ENCODE assay signal across 9 mouse cellular contexts in genomic region chr9:94456085-94456531, GRCm38 (mm10).
A peak's percentile ranks its signal among the peaks of the same experiment; 100 is the strongest.
DNase-seq lines count a peak whose midpoint lies in the region; ATAC-seq and TF ChIP-seq lines count a peak whose summit lies in the region.
"Had no signal": no experiment of that assay in that cellular context is flagged by ENCODE, and none has a peak within 500 bp of the region (broad histone marks: within the 10 kb centered on the region; RNA-seq: fewer than 3 reads in every experiment).

No protein-coding gene starts in this region.

- CTCF ChIA-PET in Patski (lab: Charles Lee): interaction anchor here (0.5 kb wide), 1 partner anchor 178 kb away, joined by 3 read pairs; no protein-coding TSS in a partner anchor

- WGBS in forebrain, postnatal 0 days: 24% methylated on average over 6 of the region's 6 CpGs

- TF ChIP-seq CTCF in Patski (IDR thresholded peaks at IDR 0.05): no peak
- TF ChIP-seq CTCF in forebrain, postnatal 0 days (IDR thresholded peaks at IDR 0.05; ENCODE audit: low read depth): no peak

- H3K4me1 ChIP-seq in forebrain, postnatal 0 days (ENCODE audit: insufficient read depth): no peaks in the 10 kb centered on the region

- H3K9me3 ChIP-seq in forebrain, postnatal 0 days (ENCODE audit: low read length): no peaks in the 10 kb centered on the region
- H3K9me3 ChIP-seq: midbrain, embryonic 12.5 days had no signal

- intact Hi-C loops in left cerebral cortex, postnatal 25 days (cut with DNase I): no loop called here

- H3K9ac ChIP-seq in forebrain, postnatal 0 days: no peak overlapping the region
- H3K9ac ChIP-seq: midbrain, embryonic 12.5 days had no signal

- no peak overlapping the region for H3K27ac ChIP-seq in forebrain, postnatal 0 days (ENCODE audit: low read depth, low read length)
- H3K27ac ChIP-seq: midbrain, embryonic 12.5 days had no signal

- H3K36me3 ChIP-seq in forebrain, postnatal 0 days (ENCODE audit: insufficient read depth): no peaks in the 10 kb centered on the region
- H3K36me3 ChIP-seq: midbrain, embryonic 12.5 days had no signal

- DNase-seq in frontal cortex, adult 2 months (ENCODE audit: extremely low spot score in 1 of 2, low spot score in 1 of 2): no peak
- DNase-seq in Patski (ENCODE audit: low read depth, low spot score): peak; percentile 73
- DNase-seq in forebrain, postnatal 0 days: peak; percentile 44
- peak; percentile 43 for DNase-seq in liver
- DNase-seq in embryo, embryonic 11 days: no peak
- no peak for DNase-seq in spleen, postnatal 4 days (ENCODE audit: low spot score in 2 of 2)
- no peak for DNase-seq in left cerebral cortex, postnatal 25 days (ENCODE audit: low spot score in 2 of 2)

- H3K27me3 ChIP-seq in Patski: no peaks in the 10 kb centered on the region
- no peaks in the 10 kb centered on the region for H3K27me3 ChIP-seq in forebrain, postnatal 0 days (ENCODE audit: insufficient read depth, low read length)
- H3K27me3 ChIP-seq: midbrain, embryonic 12.5 days had no signal

- no peak overlapping the region for H3K4me3 ChIP-seq in forebrain, postnatal 0 days (ENCODE audit: low read depth, low read length)
- H3K4me3 ChIP-seq: midbrain, embryonic 12.5 days had no signal

- no peak overlapping the region for H3K4me2 ChIP-seq in forebrain, postnatal 0 days (ENCODE audit: low read depth)
- H3K4me2 ChIP-seq: midbrain, embryonic 12.5 days had no signal

- POLR2A ChIA-PET in Patski (lab: Charles Lee): no interaction called here

- in situ Hi-C loops in Patski (cut with MboI; ENCODE audit: low pct_unique_long_range_greater_than_20kb): no loop called here

- ATAC-seq in frontal cortex, adult (ENCODE audit: low TSS enrichment): 0 out of 2 replicates have a peak, but pooled peaks have one; percentile 23
- peak; percentile 86 for ATAC-seq in Patski
- peak; percentile 87 for ATAC-seq in forebrain, postnatal 0 days

Comparison
In these comparisons a context has a peak if more than half of its experiments do, and no peak if none do; other contexts are left out.
1. ATAC-seq: peak in every context shown above with its lines; median percentile 87 in forebrain, postnatal 0 days; 86 in Patski; 23 in frontal cortex, adult.
2. DNase-seq: peak in Patski (single experiment), forebrain, postnatal 0 days (single experiment) and liver (single experiment); none in frontal cortex, adult 2 months (0 of 2), embryo, embryonic 11 days (single experiment), spleen, postnatal 4 days (0 of 2) and left cerebral cortex, postnatal 25 days (0 of 2).